In the genomic region with DNA sequence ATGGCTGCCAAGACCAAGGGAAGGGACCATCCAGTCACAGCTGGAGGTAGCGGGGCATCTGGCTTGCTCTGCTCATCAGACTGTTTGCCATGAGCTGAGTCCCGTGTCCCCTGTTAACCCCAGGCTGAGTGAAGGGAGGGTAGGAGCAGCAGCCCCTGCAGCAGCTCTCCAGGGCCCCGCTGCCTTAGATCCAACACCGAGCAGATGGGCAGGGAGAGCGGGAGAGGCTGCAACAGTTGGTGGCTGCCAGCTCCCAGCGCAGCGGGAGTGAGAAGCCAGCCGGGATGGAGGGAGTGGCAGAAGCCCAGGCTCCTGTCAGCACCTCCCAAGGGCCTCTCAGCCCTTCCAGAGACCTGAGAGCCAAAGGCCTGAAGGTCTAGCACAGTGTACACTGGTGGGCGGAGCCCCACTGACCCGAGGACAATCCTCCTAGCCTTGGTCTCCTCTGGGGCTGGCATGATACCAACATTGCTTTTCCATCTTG, we compare ENCODE assay signal across 8 mouse cellular contexts.
DNase-seq lines count a peak whose midpoint lies in the region; ATAC-seq and TF ChIP-seq lines count a peak whose summit lies in the region.

No protein-coding gene starts in this region.

- no peak for TF ChIP-seq POLR2A in cerebellum, adult 2 months (IDR thresholded peaks at IDR 0.05; ENCODE audit: borderline replicate concordance, insufficient read depth, low read length)

- H3K9me3 ChIP-seq in hindbrain, postnatal 0 days (ENCODE audit: low read length), result no peaks in the 10 kb centered on the region
- no peaks in the 10 kb centered on the region for H3K9me3 ChIP-seq in liver, postnatal 0 days (ENCODE audit: low read length)

- no peaks in the 10 kb centered on the region for H3K27me3 ChIP-seq in cerebellum, adult 2 months (ENCODE audit: control insufficient read depth, insufficient read depth, low read length)
- H3K27me3 ChIP-seq in hindbrain, postnatal 0 days (ENCODE audit: insufficient read depth, low read length), result no peaks in the 10 kb centered on the region
- no peaks in the 10 kb centered on the region for H3K27me3 ChIP-seq in liver, postnatal 0 days (ENCODE audit: insufficient read depth, low read length)

- H3K4me3 ChIP-seq in cerebellum, adult 2 months (replicated peaks; ENCODE audit: insufficient read depth, low read depth, low read length), result no peak overlapping the region
- no peak overlapping the region for H3K4me3 ChIP-seq in hindbrain, postnatal 0 days (ENCODE audit: low read length)
- H3K4me3 ChIP-seq in liver, postnatal 0 days (ENCODE audit: low read depth, low read length), result no peak overlapping the region

- no peak overlapping the region; the same call in 1 of the 2 replicates for H3K27ac ChIP-seq in cerebellum, adult 2 months (ENCODE audit: insufficient read depth, low read length)
- peak overlapping the region; percentile 36; the same call in 1 of the 2 replicates for H3K27ac ChIP-seq in hindbrain, postnatal 0 days
- no peak overlapping the region for H3K27ac ChIP-seq in liver, postnatal 0 days (ENCODE audit: low read depth)

- H3K9ac ChIP-seq in hindbrain, postnatal 0 days (replicated peaks; ENCODE audit: low read length), result no peak overlapping the region
- no peak overlapping the region for H3K9ac ChIP-seq in liver, postnatal 0 days (replicated peaks)

- ATAC-seq in frontal cortex, adult (ENCODE audit: low TSS enrichment), result peak; percentile 51
- peak; percentile 24; the same call in 1 of the 2 replicates for ATAC-seq in hindbrain, postnatal 0 days
- ATAC-seq in liver, postnatal 0 days, result no peak
- no peak for ATAC-seq in erythroid progenitor cell, adult 5-6 weeks (replicated peaks; ENCODE audit: low FRiP score, poor library complexity, severe bottlenecking)
- ATAC-seq in monocyte, adult 5-6 weeks (replicated peaks; ENCODE audit: insufficient number of reproducible peaks, low FRiP score, low TSS enrichment, poor library complexity, severe bottlenecking), result no peak

- peaks cover 46% of the 10 kb centered on the region for H3K4me1 ChIP-seq in cerebellum, adult 2 months (ENCODE audit: control insufficient read depth, insufficient read depth, low read length)
- peaks cover 48% of the 10 kb centered on the region for H3K4me1 ChIP-seq in hindbrain, postnatal 0 days (ENCODE audit: insufficient read depth, low read length)
- peaks cover 57% of the 10 kb centered on the region for H3K4me1 ChIP-seq in liver, postnatal 0 days (ENCODE audit: insufficient read depth)

- H3K4me2 ChIP-seq in hindbrain, postnatal 0 days (ENCODE audit: low read depth, low read length), result no peak overlapping the region
- peak overlapping the region; percentile 46; the same call in 1 of the 2 replicates for H3K4me2 ChIP-seq in liver, postnatal 0 days (ENCODE audit: low read depth, low read length)

- intact Hi-C loops in gastrocnemius, postnatal 14 days (cut with DNase I; ENCODE audit: low total_unique reads), result no loop called here

- TF ChIP-seq EP300 in liver, postnatal 0 days (IDR thresholded peaks at IDR 0.05; ENCODE audit: low read depth), result no peak

- 5% methylated on average over 10 of the region's 10 CpGs for WGBS in cerebellum, adult 2 months
- 30% methylated on average over 10 of the region's 10 CpGs for WGBS in hindbrain, postnatal 0 days
- WGBS in liver, postnatal 0 days (ENCODE audit: insufficient replicate concordance), result 76% methylated on average over 10 of the region's 10 CpGs

- no peak for TF ChIP-seq CTCF in cerebellum, adult 2 months (IDR thresholded peaks at IDR 0.05; ENCODE audit: borderline replicate concordance, insufficient read depth, low read depth, low read length)
- no peak for TF ChIP-seq CTCF in hindbrain, postnatal 0 days (IDR thresholded peaks at IDR 0.05; ENCODE audit: low read depth)
- TF ChIP-seq CTCF in liver, postnatal 0 days (IDR thresholded peaks at IDR 0.05; ENCODE audit: low read depth), result no peak

- DNase-seq in frontal cortex, postnatal 25 days (ENCODE audit: low spot score in 2 of 2), result no peak
- DNase-seq in cerebellum, adult 2 months, result peak; percentile 88 to 89
- peak; percentile 83 for DNase-seq in gastrocnemius, postnatal 14 days
- DNase-seq in hindbrain, postnatal 0 days (ENCODE audit: low spot score), result peak; percentile 66
- DNase-seq in liver, postnatal 0 days, result no peak

- H3K36me3 ChIP-seq in hindbrain, postnatal 0 days (ENCODE audit: insufficient read depth, low read length), result no peaks in the 10 kb centered on the region
- H3K36me3 ChIP-seq in liver, postnatal 0 days (replicated peaks; ENCODE audit: insufficient read depth, low read length), result no peaks in the 10 kb centered on the region

Comparison
In these comparisons a context has a peak if more than half of its experiments do, and no peak if none do; other contexts are left out.
1. ATAC-seq: peak in frontal cortex, adult (single experiment) and hindbrain, postnatal 0 days (single experiment); none in liver, postnatal 0 days (single experiment), erythroid progenitor cell, adult 5-6 weeks (single experiment) and monocyte, adult 5-6 weeks (single experiment).
2. DNase-seq: peak in cerebellum, adult 2 months (2 of 2), gastrocnemius, postnatal 14 days (single experiment) and hindbrain, postnatal 0 days (single experiment); none in frontal cortex, postnatal 25 days (0 of 2) and liver, postnatal 0 days (single experiment).